Mouse (Mus musculus) liver, postnatal 0 days (tissue): ENCODE measurements around the gene Nphp1.

ENCODE experiments used
- CTCF ChIP-seq: sonication (generic); IDR thresholded peaks from 2 replicates; pipeline ENCODE4 v1.5.1; 2016; ENCODE audit warnings: antibody characterized with exemption, low read depth
- EP300 ChIP-seq: IDR thresholded peaks from 2 replicates; pipeline ENCODE4 v1.6.1; 2016; ENCODE audit warnings: antibody characterized with exemption, low read depth, mild to moderate bottlenecking

- TF ChIP-seq EP300, result no peak
- no peak for TF ChIP-seq CTCF
Observed at GRCm38 (mm10) chr2:127718839-127719468, 69.7 kb downstream of the Nphp1 start.
